ENCODE assay signal across 35 mouse cellular contexts in genomic region chr5:36938021-36938420, GRCm38 (mm10).
"Had no signal": no experiment of that assay in that cellular context is flagged by ENCODE, and none has a peak within 500 bp of the region (broad histone marks: within the 10 kb centered on the region; RNA-seq: fewer than 3 reads in every experiment).

No protein-coding gene starts in this region.

- H3K4me3 ChIP-seq: heart, embryonic 10.5 days; heart, embryonic 12.5 days; heart, embryonic 13.5 days; heart, embryonic 15.5 days; hindbrain, embryonic 10.5 days; hindbrain, embryonic 12.5 days; hindbrain, embryonic 13.5 days; hindbrain, embryonic 15.5 days; intestine, embryonic 15.5 days; kidney, embryonic 15.5 days; layer of hippocampus, adult 2 months had no signal

- H3K36me3 ChIP-seq: heart, embryonic 10.5 days; heart, embryonic 12.5 days; heart, embryonic 13.5 days; heart, embryonic 15.5 days; hindbrain, embryonic 10.5 days; hindbrain, embryonic 12.5 days; hindbrain, embryonic 13.5 days; hindbrain, embryonic 15.5 days; intestine, embryonic 15.5 days; kidney, embryonic 15.5 days had no signal

- H3K27ac ChIP-seq: heart, embryonic 10.5 days; heart, embryonic 13.5 days; heart, embryonic 15.5 days; hindbrain, embryonic 10.5 days; hindbrain, embryonic 12.5 days; hindbrain, embryonic 13.5 days; hindbrain, embryonic 14.5 days; hindbrain, embryonic 15.5 days; hindbrain, postnatal 0 days; intestine, embryonic 15.5 days; kidney, embryonic 15.5 days; kidney, postnatal 0 days had no signal

- ATAC-seq: hindbrain, embryonic 16.5 days; hindbrain, postnatal 0 days; inflammation-experienced regulatory T-cells, adult 6 months; intestine, embryonic 15.5 days; intestine, embryonic 16.5 days; intestine, postnatal 0 days had no signal

- H3K9me3 ChIP-seq: heart, embryonic 10.5 days; heart, embryonic 12.5 days; heart, embryonic 13.5 days; heart, embryonic 15.5 days; hindbrain, embryonic 10.5 days; hindbrain, embryonic 12.5 days; hindbrain, embryonic 13.5 days; hindbrain, embryonic 15.5 days; intestine, embryonic 15.5 days; kidney, embryonic 15.5 days had no signal

- DNase-seq: heart, postnatal 10 days; heart, postnatal 14 days; heart, postnatal 36 days; heart, postnatal 4 days; kidney, adult 11 months; kidney, adult 18-20 months; kidney, adult 2 months; kidney, adult 8-10 months; kidney, adult 9 months; kidney, postnatal 10 days; kidney, postnatal 14 days; kidney, postnatal 25 days; kidney, postnatal 36 days; kidney, postnatal 4 days; layer of hippocampus, adult 9-11 months; layer of hippocampus, postnatal 36 days had no signal

- H3K4me1 ChIP-seq: intestine, embryonic 15.5 days had no signal

- H3K4me2 ChIP-seq: heart, embryonic 11.5 days; heart, embryonic 12.5 days; heart, embryonic 13.5 days; heart, embryonic 15.5 days; hindbrain, embryonic 12.5 days; hindbrain, embryonic 13.5 days; hindbrain, embryonic 14.5 days; hindbrain, embryonic 15.5 days; intestine, embryonic 15.5 days; kidney, embryonic 15.5 days had no signal

- H3K9ac ChIP-seq: heart, embryonic 12.5 days; heart, embryonic 13.5 days; heart, embryonic 15.5 days; hindbrain, embryonic 12.5 days; hindbrain, embryonic 13.5 days; hindbrain, embryonic 14.5 days; hindbrain, embryonic 15.5 days; intestine, embryonic 15.5 days; kidney, embryonic 15.5 days had no signal

- H3K27me3 ChIP-seq: heart, embryonic 12.5 days; heart, embryonic 15.5 days; hindbrain, embryonic 12.5 days; hindbrain, embryonic 13.5 days; hindbrain, embryonic 15.5 days; intestine, embryonic 15.5 days; kidney, embryonic 15.5 days had no signal
